Mouse (Mus musculus) lung, embryonic 14.5 days (tissue): Measurements from ENCODE around the gene Sept11. TPM values are rescaled to one million over a fixed set of nuclear protein-coding genes. Genes with fewer than 3 reads are reported as not detected.

Source experiments
- ATAC-seq: fragments of 200-750 bp; cut with Nextera tagmentation; 2 replicates; pipeline ENCODE4 v1.8.0; 2017; ENCODE audit warnings: mild to moderate bottlenecking, moderate TSS enrichment, moderate library complexity; ENCODE audit not compliant: insufficient read depth
- DNase-seq: peaks from one replicate; pipeline ENCODE4 v3.0.0-alpha.2; 2015
- H3K27ac ChIP-seq: fragments of 300-500 bp; sonication (generic); 2 replicates; pipeline ENCODE4 v1.5.1; 2014; ENCODE audit warnings: low read depth, mild to moderate bottlenecking, moderate library complexity
- H3K27me3 ChIP-seq: fragments of 300-500 bp; sonication (generic); 2 replicates; pipeline ENCODE4 v1.6.1; 2014; ENCODE audit warnings: low read length, control low read depth; ENCODE audit not compliant: insufficient read depth
- H3K36me3 ChIP-seq: fragments of 300-500 bp; sonication (generic); 2 replicates; pipeline ENCODE4 v1.6.1; 2014; ENCODE audit warnings: control low read depth; ENCODE audit not compliant: insufficient read depth
- H3K4me1 ChIP-seq: fragments of 300-500 bp; sonication (generic); 2 replicates; pipeline ENCODE4 v1.6.1; 2014; ENCODE audit warnings: antibody characterized with exemption, control low read depth; ENCODE audit not compliant: insufficient read depth
- H3K4me2 ChIP-seq: fragments of 300-500 bp; sonication (generic); 2 replicates; pipeline ENCODE4 v1.6.1; 2014; ENCODE audit warnings: mild to moderate bottlenecking
- H3K4me3 ChIP-seq: fragments of 300-500 bp; sonication (generic); 2 replicates; pipeline ENCODE4 v1.5.1; 2014; ENCODE audit warnings: low read depth, low read length
- H3K9ac ChIP-seq: fragments of 300-500 bp; sonication (generic); 2 replicates; pipeline ENCODE4 v1.6.1; 2014
- H3K9me3 ChIP-seq: fragments of 300-500 bp; sonication (generic); 2 replicates; pipeline ENCODE4 v1.6.1; 2016; ENCODE audit warnings: low read depth, low read length, control low read depth
- CTCF ChIP-seq: IDR thresholded peaks from 2 replicates; pipeline ENCODE4 v1.5.1; 2016; ENCODE audit warnings: antibody characterized with exemption, low read depth
- WGBS: fragments of 180-500 bp; shearing (Covaris S2); extraction: QIAGEN DNeasy Blood & Tissue Kit; methylation state at CpG from one replicate; pipeline ENCODE4 v1.1.7; 2014; 5-methylcytosine and 5-hydroxymethylcytosine counted together
- polyA plus RNA-seq: library from polyadenylated mRNA; unstranded; fragments of >200 nt; fragmentation: Nextera tagmentation; extraction: Ambion mirVana; gene quantifications from 2 replicates; pipeline ENCODE4 v1.2.1, GENCODE M21; 2014

Gene Sept11
- polyA plus RNA-seq = 184 and 186 TPM in 2 replicates

GRCm38 (mm10) chr5:93092857-93093622 is at the start of gene Sept11:
Gene Sept11, plus strand, starts transcription at chr5:93093437.
- Histone ChIP-seq H3K9ac (peak within 1 kb of the TSS; percentile 84), H3K4me1 (peaks cover 14% of the 10 kb centered on the region; the same call in 1 of the 2 replicates), H3K4me3 (peak within 1 kb of the TSS; percentile 79), H3K4me2 (peak within 1 kb of the TSS; percentile 96), H3K36me3 (no peaks in the 10 kb centered on the region), H3K27me3 (no peaks in the 10 kb centered on the region), H3K9me3 (no peaks in the 10 kb centered on the region), H3K27ac (peak within 1 kb of the TSS; percentile 90)
- under 1% methylated on average over 63 of the region's 63 CpGs for WGBS
- 0 out of 2 replicates have a peak, but pooled peaks have one; percentile 6 for TF ChIP-seq CTCF
- ATAC-seq = peak; percentile 92
- peak; percentile 95 for DNase-seq

GRCm38 (mm10) chr5:93043688-93044583 is 49.3 kb upstream of the Sept11 start:
- 4% methylated on average over 69 of the region's 69 CpGs for WGBS
- peak overlapping the region; percentile 86 for H3K4me2 ChIP-seq
- H3K4me1 ChIP-seq = peaks cover 15% of the 10 kb centered on the region; the same call in 1 of the 2 replicates
- peak overlapping the region; percentile 49 for H3K9ac ChIP-seq
- ATAC-seq (no peak; the same call in none of the 2 replicates), DNase-seq (peak; percentile 23)
- no peak for TF ChIP-seq CTCF
- H3K27ac ChIP-seq = no peak overlapping the region
- H3K36me3 ChIP-seq = no peaks in the 10 kb centered on the region
- H3K9me3 ChIP-seq = no peaks in the 10 kb centered on the region
- H3K4me3 ChIP-seq = peak overlapping the region; percentile 51
- peaks cover 58% of the 10 kb centered on the region for H3K27me3 ChIP-seq

- Histone ChIP-seq H3K4me2 (peak within 1 kb of the TSS; percentile 86), H3K27ac (peak within 1 kb of the TSS; percentile 43; the same call in 1 of the 2 replicates), H3K9me3 (no peaks in the 10 kb centered on the region), H3K4me3 (peak within 1 kb of the TSS; percentile 51), H3K4me1 (peaks cover 15% of the 10 kb centered on the region; the same call in 1 of the 2 replicates), H3K27me3 (peaks cover 67% of the 10 kb centered on the region), H3K36me3 (no peaks in the 10 kb centered on the region), H3K9ac (peak within 1 kb of the TSS; percentile 49)
- DNase-seq (peak; percentile 79), ATAC-seq (peak; percentile 85)
- peak; percentile 29; the same call in 1 of the 2 replicates for TF ChIP-seq CTCF
- WGBS = under 1% methylated on average over 62 of the region's 68 CpGs
Observed at GRCm38 (mm10) chr5:93044584-93045370, 48.5 kb upstream of the Sept11 start, which contains the start of gene Sowahb. Gene Sowahb, minus strand, starts transcription at chr5:93045022.

- no peak for DNase-seq
- TF ChIP-seq CTCF = no peak; the same call in 1 of the 2 replicates
- no peaks in the 10 kb centered on the region for H3K9me3 ChIP-seq
- H3K4me2 ChIP-seq = peak overlapping the region; percentile 86
- peak overlapping the region; percentile 51 for H3K4me3 ChIP-seq
- no peaks in the 10 kb centered on the region for H3K36me3 ChIP-seq
- no peak for ATAC-seq
- H3K4me1 ChIP-seq = peaks cover 10% of the 10 kb centered on the region; the same call in 1 of the 2 replicates
- H3K27me3 ChIP-seq = peaks cover 69% of the 10 kb centered on the region
- under 1% methylated on average over 19 of the region's 19 CpGs for WGBS
- peak overlapping the region; percentile 49 for H3K9ac ChIP-seq
- H3K27ac ChIP-seq = peak overlapping the region; percentile 43; the same call in 1 of the 2 replicates
Observed at GRCm38 (mm10) chr5:93045371-93045714, 47.9 kb upstream of the Sept11 start.

- H3K27ac ChIP-seq = no peak overlapping the region
Observed at GRCm38 (mm10) chr5:93046306-93046845, 46.9 kb upstream of the Sept11 start.

More at GRCm38 (mm10) chr5:93046306-93046845, 46.9 kb upstream of the Sept11 start:
- ATAC-seq (no peak), DNase-seq (no peak)
- H3K27me3 ChIP-seq = peaks cover 69% of the 10 kb centered on the region
- peaks cover 10% of the 10 kb centered on the region; the same call in 1 of the 2 replicates for H3K4me1 ChIP-seq
- no peak overlapping the region for H3K4me3 ChIP-seq
- H3K9me3 ChIP-seq = no peaks in the 10 kb centered on the region
- H3K4me2 ChIP-seq = no peak overlapping the region
- no peak overlapping the region for H3K9ac ChIP-seq
- 32% methylated on average over 5 of the region's 5 CpGs for WGBS
- TF ChIP-seq CTCF = no peak
- H3K36me3 ChIP-seq = no peaks in the 10 kb centered on the region
